Mouse (Mus musculus): ENCODE measurements at regions not wholly inside any gene's neighbourhood (a gene's known extent, or its start where the extent isn't known, plus 50 kb on each side); places are given as distances from the start of the nearest gene placed in this dataset.

DNA sequence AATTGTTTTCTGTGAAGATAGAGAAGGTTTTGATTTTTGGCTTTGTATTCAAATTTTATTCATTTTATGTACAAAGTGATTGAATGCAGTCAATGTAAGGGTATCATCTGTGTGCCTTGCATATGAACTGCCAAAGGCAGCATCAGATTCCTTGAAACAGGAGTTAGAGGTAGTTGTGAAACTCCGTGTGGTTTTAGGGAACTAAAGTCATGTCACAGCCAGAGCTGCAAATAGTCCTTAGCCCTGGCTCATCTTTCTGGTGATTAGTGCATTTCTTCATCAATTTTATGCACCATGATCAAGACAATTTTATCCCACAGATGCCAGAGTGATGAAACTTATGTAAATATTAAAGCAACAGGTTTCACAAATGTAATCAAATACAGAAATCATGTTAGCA, 534.4 kb downstream of the Flrt2 start:
- no peak for TF ChIP-seq CHD2 (IDR thresholded peaks at IDR 0.05; ENCODE audit: low read depth, low read length)
- TF ChIP-seq MAFK (IDR thresholded peaks at IDR 0.05; ENCODE audit: insufficient read depth, low read depth, low read length), result no peak
- TF ChIP-seq ZC3H11A (IDR thresholded peaks at IDR 0.05; ENCODE audit: borderline replicate concordance, low read depth, low read length), result no peak
- TF ChIP-seq HCFC1 (IDR thresholded peaks at IDR 0.05; ENCODE audit: borderline replicate concordance, insufficient read depth, low read length), result no peak
- TF ChIP-seq ZNF384 (IDR thresholded peaks at IDR 0.05; ENCODE audit: low read depth, low read length), result no peak
- Histone ChIP-seq H3K9ac (ENCODE audit: insufficient read depth, low read depth, low read length, poor library complexity, severe bottlenecking) (no peak overlapping the region), H3K9me3 (ENCODE audit: control insufficient read depth, insufficient read depth, low read depth, low read length) (no peaks in the 10 kb centered on the region), H3K4me1 (ENCODE audit: control insufficient read depth in 2 of 2, insufficient read depth in 2 of 2, low read length in 2 of 2, poor library complexity in 1 of 2) (no peaks in the 10 kb centered on the region), H3K27ac (ENCODE audit: insufficient read depth, low read depth, low read length, poor library complexity, severe bottlenecking) (no peak overlapping the region), H3K4me3 (ENCODE audit: insufficient read depth in 1 of 2, low read depth in 1 of 2, low read length in 2 of 2, poor library complexity in 1 of 2, severe bottlenecking in 1 of 2) (no peak overlapping the region), H3K36me3 (ENCODE audit: control insufficient read depth, insufficient read depth, low read length, poor library complexity, severe bottlenecking) (no peaks in the 10 kb centered on the region)
- in situ Hi-C loops (cut with MboI; ENCODE audit: low sequenced_read_pairs in 2 of 2, unreplicated experiment in 2 of 2), result no loop called here
- DNase-seq (ENCODE audit: low read depth, low spot score), result no peak

DNA sequence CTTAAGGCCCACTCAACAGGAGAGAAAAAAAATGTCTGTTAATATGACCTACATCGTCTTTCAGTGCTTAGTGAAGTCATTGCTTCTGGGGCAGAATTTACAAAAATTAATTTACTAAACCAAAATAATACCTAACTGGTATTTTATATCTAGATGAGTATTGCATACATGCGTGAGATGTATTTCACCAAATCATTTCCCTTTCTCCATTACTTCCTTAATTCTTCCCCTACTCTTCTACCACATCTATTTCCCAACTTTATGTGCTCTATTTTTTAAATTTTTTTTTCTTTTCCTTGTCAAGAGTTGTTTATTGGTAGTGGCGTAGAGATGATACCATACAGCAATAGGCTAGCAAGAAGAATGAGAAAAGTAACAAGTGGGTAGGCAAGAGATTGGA, 536.7 kb downstream of the Flrt2 start:
- H3K4me3 ChIP-seq (ENCODE audit: insufficient read depth in 1 of 2, low read depth in 1 of 2, low read length in 2 of 2, poor library complexity in 1 of 2, severe bottlenecking in 1 of 2), result no peak overlapping the region
- TF ChIP-seq HCFC1 (IDR thresholded peaks at IDR 0.05; ENCODE audit: borderline replicate concordance, insufficient read depth, low read length) (no peak), MAFK (IDR thresholded peaks at IDR 0.05; ENCODE audit: insufficient read depth, low read depth, low read length) (no peak), ZC3H11A (IDR thresholded peaks at IDR 0.05; ENCODE audit: borderline replicate concordance, low read depth, low read length) (no peak), ZNF384 (IDR thresholded peaks at IDR 0.05; ENCODE audit: low read depth, low read length) (no peak), CHD2 (IDR thresholded peaks at IDR 0.05; ENCODE audit: low read depth, low read length) (no peak)
- in situ Hi-C loops (cut with MboI; ENCODE audit: low sequenced_read_pairs in 2 of 2, unreplicated experiment in 2 of 2), result no loop called here
- H3K9me3 ChIP-seq (ENCODE audit: control insufficient read depth, insufficient read depth, low read depth, low read length), result no peaks in the 10 kb centered on the region
- H3K36me3 ChIP-seq (ENCODE audit: control insufficient read depth, insufficient read depth, low read length, poor library complexity, severe bottlenecking), result no peaks in the 10 kb centered on the region
- no peaks in the 10 kb centered on the region for H3K4me1 ChIP-seq (ENCODE audit: control insufficient read depth in 2 of 2, insufficient read depth in 2 of 2, low read length in 2 of 2, poor library complexity in 1 of 2)
- no peak overlapping the region for H3K27ac ChIP-seq (ENCODE audit: insufficient read depth, low read depth, low read length, poor library complexity, severe bottlenecking)
- no peak for DNase-seq (ENCODE audit: low read depth, low spot score)
- H3K9ac ChIP-seq (ENCODE audit: insufficient read depth, low read depth, low read length, poor library complexity, severe bottlenecking), result no peak overlapping the region

DNA sequence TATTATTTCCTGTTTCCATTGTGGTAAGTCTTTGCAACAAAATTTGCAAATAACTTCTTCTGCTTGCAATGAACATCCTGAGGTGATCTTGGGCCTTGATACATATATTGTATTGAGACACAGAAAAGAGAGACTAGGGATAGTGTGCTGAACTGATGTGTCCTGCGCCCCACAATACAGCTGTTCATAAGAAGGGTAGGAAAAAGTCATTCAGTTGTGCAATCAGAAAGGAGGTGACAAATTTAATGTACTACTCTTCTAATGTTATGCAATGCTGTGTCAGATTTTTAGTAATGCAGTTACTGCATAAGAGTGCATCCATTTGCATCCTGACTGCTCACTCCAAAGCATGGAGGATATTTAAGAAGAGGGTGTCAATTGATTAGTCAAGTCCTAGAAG, 543.5 kb downstream of the Flrt2 start:
- no peak overlapping the region for H3K27ac ChIP-seq (ENCODE audit: insufficient read depth, low read depth, low read length, poor library complexity, severe bottlenecking)
- DNase-seq (ENCODE audit: low read depth, low spot score), result no peak
- H3K4me1 ChIP-seq (ENCODE audit: control insufficient read depth in 2 of 2, insufficient read depth in 2 of 2, low read length in 2 of 2, poor library complexity in 1 of 2), result no peaks in the 10 kb centered on the region
- in situ Hi-C loops (cut with MboI; ENCODE audit: low sequenced_read_pairs in 2 of 2, unreplicated experiment in 2 of 2), result no loop called here
- H3K4me3 ChIP-seq (ENCODE audit: insufficient read depth in 1 of 2, low read depth in 1 of 2, low read length in 2 of 2, poor library complexity in 1 of 2, severe bottlenecking in 1 of 2), result no peak overlapping the region
- no peaks in the 10 kb centered on the region for H3K36me3 ChIP-seq (ENCODE audit: control insufficient read depth, insufficient read depth, low read length, poor library complexity, severe bottlenecking)
- TF ChIP-seq ZC3H11A (IDR thresholded peaks at IDR 0.05; ENCODE audit: borderline replicate concordance, low read depth, low read length) (no peak), HCFC1 (IDR thresholded peaks at IDR 0.05; ENCODE audit: borderline replicate concordance, insufficient read depth, low read length) (no peak), CHD2 (IDR thresholded peaks at IDR 0.05; ENCODE audit: low read depth, low read length) (no peak), ZNF384 (IDR thresholded peaks at IDR 0.05; ENCODE audit: low read depth, low read length) (no peak), MAFK (IDR thresholded peaks at IDR 0.05; ENCODE audit: insufficient read depth, low read depth, low read length) (no peak)
- H3K9ac ChIP-seq (ENCODE audit: insufficient read depth, low read depth, low read length, poor library complexity, severe bottlenecking), result no peak overlapping the region
- H3K9me3 ChIP-seq (ENCODE audit: control insufficient read depth, insufficient read depth, low read depth, low read length), result no peaks in the 10 kb centered on the region

DNA sequence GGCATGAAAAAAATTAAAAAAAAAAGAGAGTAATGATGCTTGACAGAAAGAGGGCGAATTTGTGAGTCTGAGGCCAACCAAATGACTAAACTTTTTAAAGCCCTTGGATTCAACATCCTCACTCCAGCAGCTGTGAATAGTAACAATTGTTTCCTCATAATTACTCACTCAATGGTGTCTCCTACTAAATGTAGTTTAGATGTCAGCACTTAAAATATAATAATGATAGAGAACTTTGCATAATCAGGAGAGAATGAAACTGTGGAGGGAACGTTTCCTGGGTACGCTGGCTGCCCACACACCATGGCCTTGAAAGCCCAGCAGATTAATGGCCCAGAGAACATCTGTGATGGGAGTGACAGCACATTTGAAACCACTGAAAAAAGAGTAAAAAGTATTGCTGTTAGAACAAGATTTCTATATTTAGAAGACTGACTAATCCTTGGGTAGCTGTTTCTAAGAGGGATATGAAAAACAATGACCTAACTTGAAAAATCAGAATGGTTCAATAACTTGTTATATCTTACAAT, 544.0 kb downstream of the Flrt2 start:
- no peak overlapping the region for H3K27ac ChIP-seq (ENCODE audit: insufficient read depth, low read depth, low read length, poor library complexity, severe bottlenecking)
- no peaks in the 10 kb centered on the region for H3K36me3 ChIP-seq (ENCODE audit: control insufficient read depth, insufficient read depth, low read length, poor library complexity, severe bottlenecking)
- no peak overlapping the region for H3K4me3 ChIP-seq (ENCODE audit: insufficient read depth in 1 of 2, low read depth in 1 of 2, low read length in 2 of 2, poor library complexity in 1 of 2, severe bottlenecking in 1 of 2)
- in situ Hi-C loops (cut with MboI; ENCODE audit: low sequenced_read_pairs in 2 of 2, unreplicated experiment in 2 of 2), result no loop called here
- no peaks in the 10 kb centered on the region for H3K4me1 ChIP-seq (ENCODE audit: control insufficient read depth in 2 of 2, insufficient read depth in 2 of 2, low read length in 2 of 2, poor library complexity in 1 of 2)
- no peak overlapping the region for H3K9ac ChIP-seq (ENCODE audit: insufficient read depth, low read depth, low read length, poor library complexity, severe bottlenecking)
- no peaks in the 10 kb centered on the region for H3K9me3 ChIP-seq (ENCODE audit: control insufficient read depth, insufficient read depth, low read depth, low read length)
- DNase-seq (ENCODE audit: low read depth, low spot score), result no peak
- no peak for TF ChIP-seq HCFC1 (IDR thresholded peaks at IDR 0.05; ENCODE audit: borderline replicate concordance, insufficient read depth, low read length)
- no peak for TF ChIP-seq MAFK (IDR thresholded peaks at IDR 0.05; ENCODE audit: insufficient read depth, low read depth, low read length)
- no peak for TF ChIP-seq ZC3H11A (IDR thresholded peaks at IDR 0.05; ENCODE audit: borderline replicate concordance, low read depth, low read length)
- no peak for TF ChIP-seq ZNF384 (IDR thresholded peaks at IDR 0.05; ENCODE audit: low read depth, low read length)
- TF ChIP-seq CHD2 (IDR thresholded peaks at IDR 0.05; ENCODE audit: low read depth, low read length), result no peak

DNA sequence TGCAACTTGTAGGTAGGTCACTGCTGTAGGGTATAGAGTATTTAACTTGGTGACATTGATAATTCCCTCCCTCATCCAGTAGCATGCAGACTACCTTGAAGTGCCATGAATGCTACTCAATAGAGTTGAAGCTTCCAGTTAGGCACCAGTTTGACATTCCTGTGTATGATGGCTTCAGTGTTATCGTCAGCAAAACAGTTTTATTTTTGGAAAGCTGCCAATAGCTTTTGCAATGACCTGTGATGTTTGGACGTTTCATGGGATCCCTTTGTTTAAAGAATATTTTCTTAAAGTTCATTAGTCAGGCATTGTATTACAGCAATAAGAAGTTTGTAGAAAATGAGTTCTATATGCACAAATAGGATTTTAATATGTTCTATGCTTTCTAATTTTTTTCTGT, 547.6 kb downstream of the Flrt2 start:
- no peak overlapping the region for H3K4me3 ChIP-seq (ENCODE audit: insufficient read depth in 1 of 2, low read depth in 1 of 2, low read length in 2 of 2, poor library complexity in 1 of 2, severe bottlenecking in 1 of 2)
- H3K36me3 ChIP-seq (ENCODE audit: control insufficient read depth, insufficient read depth, low read length, poor library complexity, severe bottlenecking), result no peaks in the 10 kb centered on the region
- TF ChIP-seq MAFK (IDR thresholded peaks at IDR 0.05; ENCODE audit: insufficient read depth, low read depth, low read length) (no peak), CHD2 (IDR thresholded peaks at IDR 0.05; ENCODE audit: low read depth, low read length) (no peak), HCFC1 (IDR thresholded peaks at IDR 0.05; ENCODE audit: borderline replicate concordance, insufficient read depth, low read length) (no peak), ZC3H11A (IDR thresholded peaks at IDR 0.05; ENCODE audit: borderline replicate concordance, low read depth, low read length) (no peak), ZNF384 (IDR thresholded peaks at IDR 0.05; ENCODE audit: low read depth, low read length) (no peak)
- H3K4me1 ChIP-seq (ENCODE audit: control insufficient read depth in 2 of 2, insufficient read depth in 2 of 2, low read length in 2 of 2, poor library complexity in 1 of 2), result no peaks in the 10 kb centered on the region
- DNase-seq (ENCODE audit: low read depth, low spot score), result no peak
- H3K9me3 ChIP-seq (ENCODE audit: control insufficient read depth, insufficient read depth, low read depth, low read length), result no peaks in the 10 kb centered on the region
- no peak overlapping the region for H3K27ac ChIP-seq (ENCODE audit: insufficient read depth, low read depth, low read length, poor library complexity, severe bottlenecking)
- H3K9ac ChIP-seq (ENCODE audit: insufficient read depth, low read depth, low read length, poor library complexity, severe bottlenecking), result no peak overlapping the region
- in situ Hi-C loops (cut with MboI; ENCODE audit: low sequenced_read_pairs in 2 of 2, unreplicated experiment in 2 of 2), result no loop called here
